Mouse (Mus musculus): ENCODE data around the gene Scpep1. TPM values are rescaled to one million over a fixed set of nuclear protein-coding genes. Genes with fewer than 3 reads are reported as not detected.
"Not testable (repeated sequence)": the region's sequence is repeated elsewhere in the genome, so short reads cannot be mapped to it uniquely, and the experiment has no call there.

Scpep1 gene
- polyA plus RNA-seq, 1 experiment from 2014 or later, result 37.6 TPM

DNA sequence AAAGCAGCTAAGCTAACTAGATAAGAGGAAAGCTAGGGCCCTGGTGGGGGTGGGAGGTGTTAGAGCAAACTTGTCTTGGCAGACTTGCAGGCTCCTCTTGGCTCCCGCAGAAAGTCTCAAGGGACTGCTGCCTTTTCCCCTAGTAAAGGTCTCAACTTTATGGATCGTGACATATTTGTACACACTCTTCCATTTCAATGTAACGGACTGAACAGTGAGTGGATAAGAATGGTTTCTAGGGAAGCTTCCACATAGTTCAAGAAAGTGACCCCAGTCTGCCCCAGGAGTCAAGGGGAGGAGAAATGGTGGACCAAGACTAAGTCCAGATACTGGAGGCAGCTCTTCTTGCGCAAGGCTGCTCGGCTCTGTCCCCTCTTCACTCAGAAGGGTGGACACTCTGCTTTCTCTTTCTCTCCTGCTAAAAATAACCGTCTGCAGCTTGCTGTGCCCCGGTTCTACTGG is 53.9 kb downstream of the Scpep1 start:
- 84% methylated on average over 7 of the region's 7 CpGs for WGBS
- no peak overlapping the region for H3K4me2 ChIP-seq (replicated peaks)
- no peak overlapping the region for H3K4me3 ChIP-seq
- no peak overlapping the region for H3K27ac ChIP-seq
- H3K9me3 ChIP-seq, result no peaks in the 10 kb centered on the region
- no peaks in the 10 kb centered on the region for H3K4me1 ChIP-seq
- H3K27me3 ChIP-seq (replicated peaks), result peaks cover 8% of the 10 kb centered on the region; the same call in 1 of the 2 replicates
- H3K36me3 ChIP-seq, result no peaks in the 10 kb centered on the region
- no peak overlapping the region for H3K9ac ChIP-seq
- ATAC-seq (ENCODE audit: low FRiP score, low read depth), result no peak

DNA sequence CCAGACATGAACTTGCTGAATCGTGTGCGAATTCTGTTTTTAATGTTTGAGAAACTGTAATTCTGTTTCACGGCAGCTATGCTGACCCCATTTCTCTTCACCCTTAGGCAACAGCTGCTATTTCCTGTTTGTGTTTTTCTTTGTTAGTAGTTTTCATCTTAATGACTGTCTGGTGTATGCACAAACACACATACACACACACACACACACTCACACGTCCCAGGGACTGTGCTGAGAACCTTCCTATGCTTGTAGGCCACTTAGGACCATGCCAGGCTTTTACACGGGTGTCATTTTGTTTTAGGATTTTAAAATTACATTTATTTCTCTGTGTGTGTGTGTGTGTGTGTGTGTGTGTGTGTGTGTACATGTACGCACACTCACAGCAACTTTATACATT is 55.7 kb downstream of the Scpep1 start:
- WGBS, result 90% methylated on average over 6 of the region's 6 CpGs
- H3K36me3 ChIP-seq, result no peaks in the 10 kb centered on the region
- no peak overlapping the region for H3K27ac ChIP-seq
- peaks cover 8% of the 10 kb centered on the region; the same call in 1 of the 2 replicates for H3K27me3 ChIP-seq (replicated peaks)
- ATAC-seq (ENCODE audit: low FRiP score, low read depth), result no peak
- no peak overlapping the region for H3K4me3 ChIP-seq
- no peaks in the 10 kb centered on the region for H3K9me3 ChIP-seq
- H3K4me1 ChIP-seq, result no peaks in the 10 kb centered on the region
- H3K4me2 ChIP-seq (replicated peaks), result no peak overlapping the region
- H3K9ac ChIP-seq, result no peak overlapping the region

DNA sequence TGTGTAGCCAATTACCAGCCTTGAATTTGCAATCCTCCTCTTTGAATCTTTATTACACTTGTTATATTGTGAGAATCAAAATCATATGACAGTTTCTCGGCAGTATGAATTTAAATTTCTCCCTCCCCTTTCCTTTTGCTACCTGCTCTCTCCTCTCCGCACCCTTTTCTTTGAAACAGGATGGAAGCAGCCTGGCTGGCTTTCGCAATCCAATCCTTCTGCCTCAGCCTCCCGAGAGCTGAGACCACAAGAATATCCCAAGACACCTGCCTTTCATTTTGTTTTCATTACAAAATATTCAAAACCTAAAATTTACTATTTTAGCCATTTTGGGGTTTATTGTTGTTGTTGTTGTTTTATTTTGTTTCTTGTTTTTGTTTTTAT is 56.9 kb downstream of the Scpep1 start:
- ATAC-seq (ENCODE audit: low FRiP score, low read depth), result no peak
- no peak overlapping the region for H3K27ac ChIP-seq
- peaks cover 8% of the 10 kb centered on the region; the same call in 1 of the 2 replicates for H3K27me3 ChIP-seq (replicated peaks)
- 80% methylated on average over 4 of the region's 4 CpGs for WGBS
- no peaks in the 10 kb centered on the region for H3K36me3 ChIP-seq
- no peak overlapping the region for H3K4me3 ChIP-seq
- no peak overlapping the region for H3K4me2 ChIP-seq (replicated peaks)
- H3K9ac ChIP-seq, result no peak overlapping the region
- H3K4me1 ChIP-seq, result no peaks in the 10 kb centered on the region
- no peaks in the 10 kb centered on the region for H3K9me3 ChIP-seq

DNA sequence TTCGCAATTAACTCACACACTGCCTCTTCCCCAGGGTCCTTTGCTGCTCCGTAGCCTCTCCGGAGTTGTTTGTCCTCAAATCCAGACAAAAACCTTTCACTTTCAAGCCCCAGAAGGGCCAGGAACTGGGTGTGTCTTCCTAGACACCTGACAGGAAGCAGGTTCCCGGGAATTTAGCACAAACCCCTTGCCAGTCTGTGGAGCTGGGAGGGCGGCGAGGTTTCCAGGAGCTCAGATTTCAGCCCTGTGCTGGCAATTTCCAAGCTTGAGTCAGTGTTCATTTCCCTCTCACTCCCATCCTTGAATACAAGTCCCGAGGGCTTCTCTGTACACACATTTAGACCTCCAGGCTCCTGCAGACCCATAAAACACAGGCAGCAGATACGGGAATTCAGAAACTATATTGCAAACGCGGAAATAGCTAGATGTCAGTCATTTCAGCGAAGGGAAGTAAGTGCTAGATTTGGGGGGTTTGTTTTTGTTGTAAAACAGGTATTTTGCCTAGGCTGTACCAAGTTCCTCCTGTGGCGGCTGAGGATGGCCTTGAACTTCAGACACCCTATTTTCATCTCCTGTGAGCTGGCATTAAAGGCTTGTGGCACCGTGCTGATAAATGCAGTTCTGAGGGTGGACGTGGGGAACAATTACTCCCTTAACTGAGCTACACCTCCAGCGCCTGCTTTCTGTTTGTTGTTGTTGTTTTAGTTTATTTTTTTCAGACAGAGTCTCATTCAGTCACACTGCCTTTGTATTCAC is 57.5 kb downstream of the Scpep1 start:
- peaks cover 8% of the 10 kb centered on the region; the same call in 1 of the 2 replicates for H3K27me3 ChIP-seq (replicated peaks)
- no peaks in the 10 kb centered on the region for H3K36me3 ChIP-seq
- H3K9me3 ChIP-seq, result no peaks in the 10 kb centered on the region
- H3K27ac ChIP-seq, result no peak overlapping the region
- peak overlapping the region; percentile 14; the same call in 1 of the 2 replicates for H3K4me2 ChIP-seq (replicated peaks)
- WGBS, result 50% methylated on average over 15 of the region's 15 CpGs
- no peak for ATAC-seq (ENCODE audit: low FRiP score, low read depth)
- H3K9ac ChIP-seq, result no peak overlapping the region
- no peak overlapping the region for H3K4me3 ChIP-seq
- no peaks in the 10 kb centered on the region for H3K4me1 ChIP-seq

DNA sequence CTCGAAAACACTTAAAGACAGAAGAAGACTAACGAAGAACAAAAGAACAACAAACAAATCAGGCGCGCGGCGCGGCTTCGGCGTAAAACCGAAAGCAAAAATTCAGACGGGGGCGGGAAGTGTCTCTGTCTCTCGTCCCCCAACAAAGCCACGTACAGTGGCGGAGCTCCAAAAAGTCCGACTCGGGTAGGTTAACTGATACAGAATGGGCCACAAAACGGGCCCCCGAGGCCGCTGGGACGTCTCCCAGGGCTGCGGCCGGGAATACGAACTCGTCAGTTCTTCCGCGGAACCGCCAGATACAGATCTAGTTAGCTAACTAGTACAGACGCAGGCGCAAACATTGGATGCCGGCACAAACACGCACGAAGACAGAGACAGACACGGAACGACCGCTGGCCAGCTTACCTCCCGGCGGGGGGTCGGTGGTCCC is 59.4 kb downstream of the Scpep1 start:
- not testable (repeated sequence) for H3K9me3 ChIP-seq; H3K4me1 ChIP-seq; H3K36me3 ChIP-seq; H3K27me3 ChIP-seq (replicated peaks); ATAC-seq (ENCODE audit: low FRiP score, low read depth); H3K27ac ChIP-seq; H3K9ac ChIP-seq
- 35% methylated on average over 37 of the region's 39 CpGs for WGBS
- Histone ChIP-seq H3K4me2 (replicated peaks) (peak overlapping the region; percentile 39; the same call in 1 of the 2 replicates), H3K4me3 (0 out of 2 replicates have a peak overlapping the region, but pooled peaks have one; percentile 15)

DNA sequence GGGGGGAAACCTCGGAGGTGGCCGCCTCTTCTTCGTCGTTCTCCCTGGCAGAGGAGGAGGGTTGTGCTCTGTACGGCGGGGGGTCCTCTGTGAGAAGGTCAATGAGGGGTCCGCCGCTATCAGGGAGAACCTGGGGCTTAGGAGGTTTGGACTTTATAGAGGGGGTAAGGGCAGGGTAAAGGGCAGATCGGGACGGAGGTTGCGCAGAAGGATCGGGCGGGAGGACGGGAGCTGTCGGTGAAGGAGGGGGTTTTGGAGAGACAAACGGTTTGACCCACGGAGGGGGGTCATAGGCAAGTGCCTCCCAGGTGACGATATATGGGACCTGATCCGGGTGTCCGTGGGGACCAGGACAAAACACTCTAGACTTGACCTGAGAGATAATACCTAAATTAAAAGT is 60.0 kb downstream of the Scpep1 start:
- not testable (repeated sequence) for H3K4me1 ChIP-seq; H3K36me3 ChIP-seq; ATAC-seq (ENCODE audit: low FRiP score, low read depth); H3K27me3 ChIP-seq (replicated peaks); H3K9ac ChIP-seq; H3K27ac ChIP-seq; H3K9me3 ChIP-seq; H3K4me3 ChIP-seq
- 43% methylated on average over 16 of the region's 20 CpGs for WGBS
- peak overlapping the region; percentile 34; the same call in 1 of the 2 replicates for H3K4me2 ChIP-seq (replicated peaks)

DNA sequence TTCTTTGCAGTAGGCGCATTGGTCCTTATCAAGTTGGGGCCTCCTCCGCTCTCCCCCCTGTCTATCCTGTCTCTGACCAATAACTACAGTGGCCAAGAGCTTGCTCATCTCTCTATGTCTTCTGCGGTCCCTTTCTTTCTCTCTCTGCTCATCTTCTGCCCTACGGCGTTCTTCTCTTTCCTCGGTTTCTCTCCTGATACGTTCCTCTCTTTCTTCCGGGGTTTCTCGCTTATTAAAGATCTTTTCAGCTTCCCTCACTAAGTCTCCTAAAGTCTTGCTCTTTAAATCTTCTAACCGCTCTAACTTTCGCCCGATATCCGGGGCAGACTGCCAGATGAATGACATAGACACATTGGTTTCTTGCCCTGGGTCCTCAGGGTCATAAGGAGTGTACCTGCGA is 61.0 kb downstream of the Scpep1 start:
- H3K9ac ChIP-seq; H3K4me1 ChIP-seq; ATAC-seq (ENCODE audit: low FRiP score, low read depth); H3K9me3 ChIP-seq; H3K4me2 ChIP-seq (replicated peaks); H3K36me3 ChIP-seq; H3K27ac ChIP-seq; H3K4me3 ChIP-seq; H3K27me3 ChIP-seq (replicated peaks): not testable (repeated sequence)
- 93% methylated on average over 12 of the region's 14 CpGs for WGBS

DNA sequence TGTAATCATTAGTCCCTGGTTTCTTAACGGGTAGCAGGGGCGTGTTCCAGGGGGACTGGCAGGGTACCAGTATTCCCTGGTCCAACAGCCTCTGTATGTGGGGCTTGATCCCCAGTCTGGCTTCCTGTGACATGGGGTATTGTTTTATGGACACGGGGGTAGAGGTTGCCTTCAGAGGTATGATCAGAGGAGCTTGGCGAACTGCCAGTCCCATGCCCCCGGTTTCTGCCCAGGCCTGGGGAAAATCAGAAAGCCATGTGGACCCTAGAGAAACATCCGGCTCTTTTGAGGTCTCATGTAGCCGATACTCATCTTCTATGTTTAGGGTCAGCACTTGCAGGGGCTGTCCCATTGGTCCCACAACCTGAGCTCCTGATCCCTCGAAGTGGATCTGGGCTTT is 61.8 kb downstream of the Scpep1 start:
- not testable (repeated sequence) for H3K36me3 ChIP-seq; H3K4me1 ChIP-seq; H3K27me3 ChIP-seq (replicated peaks); H3K4me2 ChIP-seq (replicated peaks); H3K4me3 ChIP-seq; H3K9me3 ChIP-seq; ATAC-seq (ENCODE audit: low FRiP score, low read depth); H3K27ac ChIP-seq; H3K9ac ChIP-seq
- 93% methylated on average over 3 of the region's 8 CpGs for WGBS

DNA sequence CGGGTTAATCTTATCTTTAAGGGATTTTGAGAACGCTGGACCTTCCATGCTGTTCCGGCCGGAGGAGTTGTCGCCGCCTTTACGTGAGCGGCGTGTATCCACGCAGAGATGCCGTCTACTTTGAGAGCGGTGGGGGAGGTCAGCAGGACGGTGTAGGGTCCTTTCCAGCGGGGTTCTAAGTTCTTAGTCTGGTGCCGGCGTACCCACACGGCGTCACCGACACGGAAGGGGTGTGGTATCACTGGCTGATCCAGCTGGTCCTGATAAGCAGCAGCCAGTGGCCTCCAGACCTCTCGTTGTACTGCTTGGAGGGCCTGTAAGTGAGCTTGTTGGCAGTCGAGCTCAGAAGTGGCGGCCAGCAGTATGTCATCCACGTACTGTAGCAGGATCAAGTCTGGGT is 62.5 kb downstream of the Scpep1 start:
- not testable (repeated sequence) for H3K27me3 ChIP-seq (replicated peaks); H3K9ac ChIP-seq; H3K9me3 ChIP-seq; H3K4me3 ChIP-seq; H3K27ac ChIP-seq; ATAC-seq (ENCODE audit: low FRiP score, low read depth); H3K4me1 ChIP-seq; H3K36me3 ChIP-seq; H3K4me2 ChIP-seq (replicated peaks)
- WGBS, result 96% methylated on average over 23 of the region's 24 CpGs

DNA sequence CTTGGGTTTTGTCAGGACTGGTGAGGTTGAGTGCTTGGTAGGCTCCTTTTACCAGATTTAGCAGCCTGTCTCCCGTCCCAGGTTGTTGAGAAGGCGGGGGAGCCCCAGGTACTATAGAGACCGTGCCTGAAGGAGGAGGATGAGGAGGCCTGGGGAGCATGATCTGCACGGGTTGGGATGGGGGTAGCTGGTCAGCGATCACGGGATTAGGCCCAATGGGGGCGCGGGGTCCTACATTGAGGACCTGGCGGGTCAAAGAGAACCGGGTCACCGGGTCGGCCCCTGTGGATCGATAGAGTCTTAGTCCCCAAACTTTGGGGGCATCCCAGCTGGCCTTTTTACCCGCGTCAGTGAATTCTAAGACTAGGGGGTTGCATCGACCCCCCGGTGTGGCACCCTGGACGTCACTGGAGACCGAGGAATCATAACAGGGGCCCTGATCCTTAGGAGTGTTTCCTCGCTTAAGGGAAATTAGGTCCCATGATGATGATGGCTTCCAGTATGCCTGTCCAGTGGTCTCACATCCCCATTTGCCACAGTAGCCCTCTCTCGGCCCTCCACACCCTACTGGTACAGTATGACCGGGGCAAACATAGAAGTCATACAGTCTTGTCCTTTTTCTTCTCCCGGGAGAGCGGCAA is 63.2 kb downstream of the Scpep1 start:
- H3K4me3 ChIP-seq; ATAC-seq (ENCODE audit: low FRiP score, low read depth); H3K36me3 ChIP-seq; H3K27ac ChIP-seq; H3K9ac ChIP-seq; H3K9me3 ChIP-seq; H3K4me1 ChIP-seq; H3K4me2 ChIP-seq (replicated peaks); H3K27me3 ChIP-seq (replicated peaks): not testable (repeated sequence)
- WGBS, result 96% methylated on average over 21 of the region's 24 CpGs

DNA sequence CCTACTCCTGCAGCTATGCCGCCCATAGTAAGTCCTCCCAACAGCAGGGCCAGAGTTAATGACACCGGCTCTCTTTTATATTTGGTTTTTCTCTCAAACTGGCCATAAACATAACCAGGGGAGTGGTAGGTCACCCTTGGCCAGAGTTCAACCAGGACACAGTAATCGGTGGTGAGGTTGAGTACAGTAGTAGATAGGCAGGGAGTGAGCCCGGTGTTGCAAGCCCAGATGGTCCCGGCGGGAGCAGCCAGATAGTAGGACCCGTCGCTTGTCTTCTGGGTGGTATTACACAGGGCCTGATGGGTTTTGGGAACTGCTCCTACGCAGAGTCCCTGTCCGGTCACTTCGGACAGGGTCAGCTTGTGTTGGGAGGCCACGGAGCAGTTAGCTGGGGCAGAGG is 63.8 kb downstream of the Scpep1 start:
- not testable (repeated sequence) for H3K4me3 ChIP-seq; H3K27ac ChIP-seq; H3K36me3 ChIP-seq; H3K4me1 ChIP-seq; H3K27me3 ChIP-seq (replicated peaks); H3K9ac ChIP-seq; ATAC-seq (ENCODE audit: low FRiP score, low read depth); H3K4me2 ChIP-seq (replicated peaks); H3K9me3 ChIP-seq
- 96% methylated on average over 10 of the region's 12 CpGs for WGBS

DNA sequence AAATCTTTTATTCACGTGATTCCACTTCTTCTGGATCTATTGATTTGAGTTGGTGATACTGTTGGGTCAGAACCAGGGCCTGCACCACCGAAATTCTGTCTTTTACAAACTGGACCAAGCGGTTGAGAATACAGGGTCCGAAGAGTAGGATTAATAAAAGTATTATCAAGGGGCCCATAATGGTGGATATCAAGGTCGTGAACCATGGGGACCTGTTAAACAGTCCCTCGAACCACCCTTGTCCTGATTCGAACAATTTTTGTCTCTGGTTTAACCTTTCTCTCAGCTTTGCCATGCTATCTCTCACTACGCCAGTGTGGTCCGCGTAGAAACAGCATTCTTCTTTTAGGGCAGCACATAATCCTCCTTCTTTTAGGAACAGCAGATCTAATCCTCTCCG is 64.4 kb downstream of the Scpep1 start:
- not testable (repeated sequence) for ATAC-seq (ENCODE audit: low FRiP score, low read depth); H3K9ac ChIP-seq; H3K4me3 ChIP-seq

DNA sequence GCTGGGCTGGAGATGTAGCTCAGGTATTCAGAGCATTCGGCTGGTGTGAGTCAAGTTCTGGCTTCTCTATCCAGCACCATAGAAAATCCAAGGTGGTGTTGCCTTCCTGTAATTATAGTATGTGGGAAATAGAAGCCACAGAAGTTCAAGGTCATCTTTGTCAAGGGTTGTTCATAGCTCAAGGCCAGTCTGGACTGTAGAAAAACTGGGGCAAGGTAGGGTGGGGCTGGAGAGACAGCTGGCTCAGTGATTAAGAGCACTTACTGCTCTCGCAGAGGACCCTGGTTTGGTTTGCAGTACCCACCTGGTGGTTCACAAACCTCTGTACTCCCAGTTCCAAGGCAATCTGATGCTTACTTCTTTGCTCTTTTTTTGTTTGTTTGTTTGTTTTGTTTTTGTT is 66.3 kb downstream of the Scpep1 start:
- no peaks in the 10 kb centered on the region for H3K4me1 ChIP-seq
- ATAC-seq (ENCODE audit: low FRiP score, low read depth), result no peak
- H3K27ac ChIP-seq, result no peak overlapping the region
- H3K36me3 ChIP-seq, result no peaks in the 10 kb centered on the region
- H3K9me3 ChIP-seq, result no peaks in the 10 kb centered on the region
- no peak overlapping the region for H3K4me3 ChIP-seq
- 90% methylated on average over 2 of the region's 2 CpGs for WGBS
- H3K27me3 ChIP-seq (replicated peaks), result no peaks in the 10 kb centered on the region
- no peak overlapping the region for H3K9ac ChIP-seq
- H3K4me2 ChIP-seq (replicated peaks), result no peak overlapping the region

More for the DNA sequence above, 64.4 kb downstream of the Scpep1 start:
- H3K36me3 ChIP-seq; H3K4me1 ChIP-seq; H3K27me3 ChIP-seq (replicated peaks); H3K27ac ChIP-seq; H3K4me2 ChIP-seq (replicated peaks); H3K9me3 ChIP-seq: not testable (repeated sequence)
- 92% methylated on average over 8 of the region's 11 CpGs for WGBS

Measured in neural tube, embryonic 12.5 days (tissue).